Mouse (Mus musculus) G1E (cell line): ENCODE data around the gene Dpyd. TPM values are rescaled to one million over a fixed set of nuclear protein-coding genes. Genes with fewer than 3 reads are reported as not detected.

Experiments used
- ATAC-seq: 2 replicates; pipeline ENCODE4 v1.8.0; 2016; ENCODE audit warnings: mild to moderate bottlenecking; ENCODE audit not compliant: insufficient number of reproducible peaks, poor library complexity, low FRiP score, severe bottlenecking; ENCODE audit errors: extremely low read depth
- DNase-seq: peaks from one replicate; pipeline ENCODE4 v3.0.0; 2012; ENCODE audit warnings: low spot score
- H3K27me3 ChIP-seq: 2 replicates; pipeline ENCODE4 v1.6.1; 2012; ENCODE audit warnings: mild to moderate bottlenecking, low read length, inconsistent platforms; ENCODE audit not compliant: insufficient read depth
- H3K36me3 ChIP-seq: replicated peaks from 2 replicates; pipeline ENCODE3; 2012; ENCODE audit warnings: mild to moderate bottlenecking, inconsistent platforms
- H3K4me1 ChIP-seq: 2 replicates; pipeline ENCODE4 v1.6.1; 2012; ENCODE audit warnings: low read depth, low read length, inconsistent platforms, mixed read lengths; ENCODE audit not compliant: insufficient read depth
- H3K4me3 ChIP-seq: 2 replicates; pipeline ENCODE4 v1.5.1; 2012; ENCODE audit warnings: low read depth, mild to moderate bottlenecking, inconsistent platforms, low read length, moderate library complexity, mixed read lengths
- H3K9me3 ChIP-seq: replicated peaks from 2 replicates; pipeline ENCODE4 v1.6.1; 2012; ENCODE audit warnings: inconsistent platforms
- CTCF ChIP-seq: IDR thresholded peaks from 2 replicates; pipeline ENCODE4 v1.5.1; 2012; ENCODE audit warnings: low read depth, low read length, inconsistent platforms, mixed read lengths
- GATA1 ChIP-seq: IDR thresholded peaks from 2 replicates; pipeline ENCODE4 v1.6.1; 2012; ENCODE audit warnings: borderline replicate concordance, low read length, inconsistent platforms, mixed read lengths
- GATA2 ChIP-seq: IDR thresholded peaks from 2 replicates; pipeline ENCODE4 v1.6.1; 2012; ENCODE audit warnings: low read depth, low read length, inconsistent platforms, borderline replicate concordance
- POLR2AphosphoS5 ChIP-seq: IDR thresholded peaks from 2 replicates; pipeline ENCODE4 v1.6.1; 2012; ENCODE audit warnings: low read depth, low read length, inconsistent platforms; ENCODE audit not compliant: insufficient replicate concordance
- TAL1 ChIP-seq: conservative IDR thresholded peaks from 2 replicates; pipeline ENCODE4 v1.6.1; 2012; ENCODE audit warnings: low read depth, low read length, inconsistent platforms, mixed read lengths
- polyA plus RNA-seq: library from polyadenylated mRNA; stranded (reverse); fragments of >175 nt; gene quantifications from 2 replicates; pipeline ENCODE4 v1.2.3, GENCODE M21; 2012
- total RNA-seq, 2 experiments: library from RNA; stranded (forward) in 1 of 2; stranded (reverse) in 1 of 2; fragments of 200-1000 nt in 1 of 2; fragments of >200 nt in 1 of 2; fragmentation: Nextera tagmentation in 1 of 2; gene quantifications; 2 replicates each; pipeline ENCODE4 v1.2.3; 2014 to 2017

Gene Dpyd
- total and polyA plus RNA-seq, 3 experiments, result 0.16 TPM; not detected in 2

- H3K27me3 ChIP-seq, result no peaks in the 10 kb centered on the region
- H3K4me1 ChIP-seq, result no peaks in the 10 kb centered on the region
- ATAC-seq (no peak), DNase-seq (no peak)
- no peaks in the 10 kb centered on the region for H3K9me3 ChIP-seq
- no peaks in the 10 kb centered on the region for H3K36me3 ChIP-seq
- no peak overlapping the region for H3K4me3 ChIP-seq
- no peak for TF ChIP-seq GATA1
- TF ChIP-seq CTCF, result no peak
- TF ChIP-seq TAL1, result no peak
- TF ChIP-seq POLR2AphosphoS5, result no peak
- TF ChIP-seq GATA2, result no peak
Observed at GRCm38 (mm10) chr3:118875871-118876270, 313.9 kb downstream of the Dpyd start.

DNA sequence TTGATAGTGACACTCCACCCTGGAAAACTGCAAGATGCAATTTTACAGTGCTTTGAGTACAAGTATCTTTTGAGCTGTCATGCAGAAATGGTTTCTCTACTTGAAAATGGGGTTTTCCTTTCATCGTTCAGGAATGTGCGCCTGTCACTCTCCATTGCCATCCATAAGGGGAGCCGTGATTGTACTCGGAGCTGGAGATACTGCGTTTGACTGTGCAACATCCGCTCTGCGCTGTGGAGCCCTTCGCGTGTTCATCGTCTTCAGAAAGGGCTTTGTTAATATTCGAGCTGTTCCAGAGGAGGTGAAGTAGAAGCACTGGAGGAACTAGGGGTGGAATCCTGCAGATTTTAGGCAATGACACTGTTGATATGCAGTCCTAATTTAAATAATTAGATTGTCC lies 337.1 kb downstream of the Dpyd start:
- DNase-seq (no peak), ATAC-seq (no peak)
- Histone ChIP-seq H3K4me1 (no peaks in the 10 kb centered on the region), H3K27me3 (no peaks in the 10 kb centered on the region), H3K36me3 (no peaks in the 10 kb centered on the region), H3K9me3 (peaks cover 3% of the 10 kb centered on the region; the same call in 1 of the 2 replicates), H3K4me3 (no peak overlapping the region)
- no peak for TF ChIP-seq CTCF
- no peak for TF ChIP-seq GATA1
- TF ChIP-seq GATA2, result no peak
- no peak for TF ChIP-seq TAL1

- no peak for TF ChIP-seq CTCF
- no peak for TF ChIP-seq TAL1
- TF ChIP-seq GATA2, result no peak
- no peak for TF ChIP-seq GATA1
- TF ChIP-seq POLR2AphosphoS5, result no peak
- Histone ChIP-seq H3K27me3 (no peaks in the 10 kb centered on the region), H3K4me1 (no peaks in the 10 kb centered on the region), H3K9me3 (peaks cover 5% of the 10 kb centered on the region; the same call in 1 of the 2 replicates), H3K4me3 (no peak overlapping the region), H3K36me3 (no peaks in the 10 kb centered on the region)
- ATAC-seq (no peak), DNase-seq (no peak)
Observed at GRCm38 (mm10) chr3:118991312-118991711, 429.4 kb downstream of the Dpyd start.

DNA sequence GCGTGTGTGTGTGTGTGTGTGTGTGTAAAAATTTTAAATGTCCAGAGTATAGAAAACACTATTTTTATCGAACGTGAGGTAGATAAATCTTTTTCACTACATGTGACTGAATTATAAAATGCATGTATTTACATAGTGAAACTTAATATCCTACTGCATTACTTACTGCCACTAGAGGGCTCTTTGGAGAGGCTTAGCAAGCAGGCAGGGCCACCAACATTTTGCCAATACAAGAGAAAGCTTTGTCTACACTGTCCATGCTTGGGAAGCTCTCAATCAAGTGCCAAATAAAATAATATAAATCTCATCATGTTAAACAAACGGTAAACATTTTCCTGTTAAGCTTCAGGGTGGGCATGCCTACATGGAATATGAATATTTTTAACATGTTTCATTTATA lies 429.9 kb downstream of the Dpyd start:
- TF ChIP-seq GATA1 (no peak), TAL1 (no peak), GATA2 (no peak), POLR2AphosphoS5 (no peak)
- Histone ChIP-seq H3K27me3 (no peaks in the 10 kb centered on the region), H3K4me1 (no peaks in the 10 kb centered on the region), H3K36me3 (no peaks in the 10 kb centered on the region), H3K4me3 (no peak overlapping the region), H3K9me3 (peaks cover 9% of the 10 kb centered on the region; the same call in 1 of the 2 replicates)
- ATAC-seq, result no peak
- no peak for DNase-seq

- ATAC-seq, result no peak
- no peak overlapping the region for H3K4me3 ChIP-seq
Observed at GRCm38 (mm10) chr3:119021255-119021654, 459.3 kb downstream of the Dpyd start.

DNA sequence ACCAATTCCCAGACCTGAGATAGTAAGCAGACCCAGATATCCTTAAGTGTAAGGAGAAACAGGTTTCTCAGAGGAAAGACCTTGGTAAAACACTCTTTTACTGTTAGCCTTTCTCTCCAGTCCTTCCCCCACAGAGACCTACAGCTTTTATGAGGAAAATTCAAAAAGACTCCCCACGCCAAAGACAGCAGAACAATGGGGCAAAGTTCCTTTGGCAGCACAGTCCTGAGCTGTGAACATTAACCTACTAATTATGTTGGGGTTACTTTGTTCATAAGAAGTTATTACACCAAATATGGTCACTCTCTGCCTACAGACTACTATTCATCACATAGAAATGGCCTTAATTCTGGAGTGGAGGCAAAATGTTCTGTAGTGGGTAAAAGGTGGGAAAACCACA lies 480.7 kb downstream of the Dpyd start:
- no peak for ATAC-seq
- H3K9me3 ChIP-seq, result no peaks in the 10 kb centered on the region
- no peak for TF ChIP-seq POLR2AphosphoS5
- H3K36me3 ChIP-seq, result no peaks in the 10 kb centered on the region
- no peaks in the 10 kb centered on the region for H3K27me3 ChIP-seq
- no peaks in the 10 kb centered on the region for H3K4me1 ChIP-seq
- no peak for DNase-seq
- no peak overlapping the region for H3K4me3 ChIP-seq

More at GRCm38 (mm10) chr3:119021255-119021654, 459.3 kb downstream of the Dpyd start:
- DNase-seq, result no peak
- H3K27me3 ChIP-seq, result no peaks in the 10 kb centered on the region
- TF ChIP-seq GATA1 (no peak), TAL1 (no peak), CTCF (no peak), POLR2AphosphoS5 (no peak), GATA2 (no peak)
- H3K9me3 ChIP-seq, result 0 out of 2 replicates have a peak, but pooled peaks cover 2% of the 10 kb centered on the region
- no peaks in the 10 kb centered on the region for H3K36me3 ChIP-seq
- H3K4me1 ChIP-seq, result no peaks in the 10 kb centered on the region

DNA sequence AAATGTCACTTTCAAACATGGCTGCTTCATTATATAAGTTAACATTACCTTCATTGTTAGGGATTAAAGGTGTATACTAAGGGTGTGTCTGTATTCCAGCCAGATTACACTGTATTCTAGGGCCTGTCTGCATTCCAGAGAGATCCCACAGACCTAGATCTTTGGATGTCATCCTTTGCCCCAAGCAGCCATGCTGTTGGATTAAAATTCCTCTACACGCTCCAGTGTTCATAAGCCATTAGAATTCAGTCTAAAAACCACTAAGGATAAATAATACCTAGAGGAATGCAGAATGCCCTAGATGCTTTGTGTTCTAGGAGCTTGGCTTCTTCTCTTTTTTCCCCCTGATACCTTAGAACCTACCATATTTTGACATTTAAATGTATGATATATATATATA lies 494.2 kb downstream of the Dpyd start:
- H3K4me3 ChIP-seq, result no peak overlapping the region
- ATAC-seq, result no peak
- H3K36me3 ChIP-seq, result no peaks in the 10 kb centered on the region
- no peaks in the 10 kb centered on the region for H3K4me1 ChIP-seq
- no peak for TF ChIP-seq TAL1
- TF ChIP-seq POLR2AphosphoS5, result no peak
- TF ChIP-seq GATA1, result no peak
- TF ChIP-seq CTCF, result no peak
- TF ChIP-seq GATA2, result no peak
- no peaks in the 10 kb centered on the region; the same call in 1 of the 2 replicates for H3K9me3 ChIP-seq
- no peaks in the 10 kb centered on the region for H3K27me3 ChIP-seq
- no peak for DNase-seq
